Mouse (Mus musculus): ENCODE results near the gene Itpr2. TPM values are rescaled to one million over a fixed set of nuclear protein-coding genes. Genes with fewer than 3 reads are reported as not detected.
A peak's percentile ranks its signal among the peaks of the same experiment; 100 is the strongest.

Itpr2 gene
- total RNA-seq, 2 experiments from 2014 or later, result 7.9 to 9.6 TPM

GRCm38 (mm10) chr6:146197868-146198379 lies 304.1 kb downstream of the Itpr2 start:
- no peak for DNase-seq
- intact Hi-C loops (cut with DNase I), result no loop called here

- intact Hi-C loops (cut with DNase I), result no loop called here
- no peak for DNase-seq
Observed at GRCm38 (mm10) chr6:146196701-146197100, 305.3 kb downstream of the Itpr2 start.

GRCm38 (mm10) chr6:146195854-146196457 lies 306.1 kb downstream of the Itpr2 start:
- DNase-seq, result no peak
- intact Hi-C loops (cut with DNase I), result no loop called here

GRCm38 (mm10) chr6:146191931-146192330 lies 310.1 kb downstream of the Itpr2 start:
- intact Hi-C loops (cut with DNase I), result no loop called here
- no peak for DNase-seq

GRCm38 (mm10) chr6:146190006-146190405 lies 312.0 kb downstream of the Itpr2 start:
- intact Hi-C loops (cut with DNase I), result no loop called here
- no peak for DNase-seq

GRCm38 (mm10) chr6:146185532-146185931 lies 316.5 kb downstream of the Itpr2 start:
- intact Hi-C loops (cut with DNase I), result no loop called here
- no peak for DNase-seq

GRCm38 (mm10) chr6:146184771-146185170 lies 317.3 kb downstream of the Itpr2 start:
- no peak for DNase-seq
- intact Hi-C loops (cut with DNase I), result no loop called here

GRCm38 (mm10) chr6:146174644-146175250 lies 327.3 kb downstream of the Itpr2 start:
- intact Hi-C loops (cut with DNase I), result no loop called here

GRCm38 (mm10) chr6:146170603-146171051 lies 331.4 kb downstream of the Itpr2 start:
- intact Hi-C loops (cut with DNase I), result no loop called here
- peak in 1 of 2 experiments; percentile 17 for DNase-seq

More at GRCm38 (mm10) chr6:146174644-146175250, 327.3 kb downstream of the Itpr2 start:
- no peak for DNase-seq

GRCm38 (mm10) chr6:146167207-146167606 lies 334.8 kb downstream of the Itpr2 start:
- DNase-seq, result no peak
- intact Hi-C loops (cut with DNase I), result no loop called here

GRCm38 (mm10) chr6:146159641-146160040 lies 342.4 kb downstream of the Itpr2 start:
- intact Hi-C loops (cut with DNase I), result no loop called here
- no peak for DNase-seq

GRCm38 (mm10) chr6:146158717-146159116 lies 343.3 kb downstream of the Itpr2 start:
- DNase-seq, result no peak
- intact Hi-C loops (cut with DNase I), result no loop called here

- intact Hi-C loops (cut with DNase I), result no loop called here
- no peak for DNase-seq
Observed at GRCm38 (mm10) chr6:146157983-146158535, 344.0 kb downstream of the Itpr2 start.

GRCm38 (mm10) chr6:146157099-146157498 lies 344.9 kb downstream of the Itpr2 start:
- no peak for DNase-seq
- intact Hi-C loops (cut with DNase I), result no loop called here

- intact Hi-C loops (cut with DNase I), result no loop called here
- DNase-seq, result no peak
Observed at GRCm38 (mm10) chr6:146156536-146156935, 345.5 kb downstream of the Itpr2 start.

GRCm38 (mm10) chr6:146155156-146155734 lies 346.8 kb downstream of the Itpr2 start:
- no peak for DNase-seq
- intact Hi-C loops (cut with DNase I), result no loop called here

GRCm38 (mm10) chr6:146152843-146153242 lies 349.2 kb downstream of the Itpr2 start:
- no peak for DNase-seq
- intact Hi-C loops (cut with DNase I), result loop anchor here (5.0 kb wide), 1 partner anchor 779 kb away; no protein-coding TSS in a partner anchor

GRCm38 (mm10) chr6:146140966-146141585 lies 360.9 kb downstream of the Itpr2 start:
- intact Hi-C loops (cut with DNase I), result no loop called here
- no peak for DNase-seq

GRCm38 (mm10) chr6:146140171-146140570 lies 361.9 kb downstream of the Itpr2 start:
- DNase-seq, result no peak
- intact Hi-C loops (cut with DNase I), result no loop called here

- no peak for DNase-seq
- intact Hi-C loops (cut with DNase I), result no loop called here
Observed at GRCm38 (mm10) chr6:146136646-146137045, 365.4 kb downstream of the Itpr2 start.

- intact Hi-C loops (cut with DNase I), result no loop called here
- no peak for DNase-seq
Observed at GRCm38 (mm10) chr6:146136244-146136643, 365.8 kb downstream of the Itpr2 start.
